Mouse (Mus musculus) E14TG2a.4 (cell line): ENCODE data around the gene Agap1.

Experiments
- CTCF ChIP-seq: conservative IDR thresholded peaks from 2 replicates; pipeline ENCODE4 v1.5.1; 2014; ENCODE audit warnings: low read length
- NANOG ChIP-seq: IDR thresholded peaks from 2 replicates; pipeline ENCODE4 v1.6.1; 2014; ENCODE audit warnings: borderline replicate concordance, low read length, mixed read lengths
- POU5F1 ChIP-seq: IDR thresholded peaks from 2 replicates; pipeline ENCODE4 v1.6.1; 2014; ENCODE audit warnings: low read length, borderline replicate concordance

DNA sequence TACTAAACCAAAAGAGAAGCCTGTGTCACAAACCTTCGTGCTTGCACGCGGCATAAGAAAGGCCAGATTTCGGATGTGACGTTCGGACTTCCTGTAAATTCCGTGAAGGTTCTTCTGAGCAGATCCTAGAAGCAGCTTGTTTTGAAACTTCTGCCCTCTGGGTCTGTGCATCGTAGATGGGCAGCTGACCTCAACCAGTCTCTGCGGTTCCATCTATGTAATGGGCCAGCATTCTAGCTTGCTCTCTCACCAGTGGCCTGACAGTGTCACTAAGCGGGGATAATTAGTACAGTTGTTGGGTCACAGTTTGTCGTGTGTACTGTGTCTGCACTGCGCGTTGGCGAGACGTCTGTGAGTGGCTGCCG is 485.0 kb downstream of the Agap1 start:
- no peak for TF ChIP-seq CTCF
- TF ChIP-seq POU5F1 = no peak
- no peak for TF ChIP-seq NANOG
